ENCODE assay signal across 8 mouse cellular contexts in genomic region chr13:99513138-99513537, GRCm38 (mm10). TPM values are rescaled to one million over a fixed set of nuclear protein-coding genes. Genes with fewer than 3 reads are reported as not detected.
DNase-seq lines count a peak whose midpoint lies in the region; ATAC-seq lines count a peak whose summit lies in the region.

No protein-coding gene starts in this region.

- peak overlapping the region; percentile 17; the same call in 1 of the 2 replicates for H3K4me3 ChIP-seq in embryonic facial prominence, embryonic 12.5 days
- peak overlapping the region; percentile 78; the same call in 1 of the 2 replicates for H3K4me3 ChIP-seq in heart, embryonic 13.5 days

- H3K9me3 ChIP-seq in embryonic facial prominence, embryonic 12.5 days, result no peaks in the 10 kb centered on the region
- H3K9me3 ChIP-seq in heart, embryonic 13.5 days, result no peaks in the 10 kb centered on the region

- H3K4me1 ChIP-seq in embryonic facial prominence, embryonic 12.5 days, result peaks cover 9% of the 10 kb centered on the region; the same call in 1 of the 2 replicates
- peaks cover 50% of the 10 kb centered on the region for H3K4me1 ChIP-seq in heart, embryonic 13.5 days

- ATAC-seq in embryonic facial prominence, embryonic 12.5 days (ENCODE audit: insufficient number of reproducible peaks, insufficient read depth, low FRiP score, low TSS enrichment), result no peak
- ATAC-seq in heart, embryonic 13.5 days (ENCODE audit: extremely low read depth, insufficient number of reproducible peaks, low FRiP score, low TSS enrichment), result no peak
- ATAC-seq in megakaryocyte, adult 5-6 weeks (ENCODE audit: poor library complexity, severe bottlenecking), result no peak

- H3K36me3 ChIP-seq in embryonic facial prominence, embryonic 12.5 days, result peaks cover 2% of the 10 kb centered on the region; the same call in 1 of the 2 replicates
- H3K36me3 ChIP-seq in heart, embryonic 13.5 days, result peaks cover 12% of the 10 kb centered on the region

- 0 out of 2 replicates have a peak overlapping the region, but pooled peaks have one; percentile 50 for H3K27ac ChIP-seq in embryonic facial prominence, embryonic 12.5 days
- peak overlapping the region; percentile 48; the same call in 1 of the 2 replicates for H3K27ac ChIP-seq in heart, embryonic 13.5 days (replicated peaks)

- DNase-seq in 3134 (ENCODE audit: extremely low read depth, insufficient read length, low spot score), result peak; percentile 27
- DNase-seq in adrenal gland, adult 2 months, result peak; percentile 85
- peak; percentile 53 for DNase-seq in kidney, postnatal 14 days
- DNase-seq in lung, postnatal 25 days (ENCODE audit: low spot score), result peak; percentile 38
- DNase-seq in right cerebral cortex, postnatal 25 days, result peak; percentile 53

- peak overlapping the region; percentile 90 for H3K4me2 ChIP-seq in embryonic facial prominence, embryonic 12.5 days (replicated peaks)
- H3K4me2 ChIP-seq in heart, embryonic 13.5 days, result peak overlapping the region; percentile 84

- no peaks in the 10 kb centered on the region for H3K27me3 ChIP-seq in embryonic facial prominence, embryonic 12.5 days
- H3K27me3 ChIP-seq in heart, embryonic 13.5 days (replicated peaks), result no peaks in the 10 kb centered on the region

- no peak overlapping the region for H3K9ac ChIP-seq in embryonic facial prominence, embryonic 12.5 days
- peak overlapping the region; percentile 41 for H3K9ac ChIP-seq in heart, embryonic 13.5 days

- WGBS in embryonic facial prominence, embryonic 12.5 days, result 9% methylated on average over 7 of the region's 7 CpGs
- WGBS in heart, embryonic 13.5 days, result 7% methylated on average over 7 of the region's 7 CpGs

RNA-seq across cellular contexts. Expression of gene Map1b, which starts 3.2 kb away (rescaled TPM):
- total RNA-seq in adrenal gland, adult 2 months (2021), result 100 to 1,000 TPM; 107 to 110 TPM
- 2.4 and 4.0 TPM in 2 replicates for polyA plus RNA-seq in adrenal gland, adult 2 months (2012; rRNA removed)
- polyA plus RNA-seq in embryonic facial prominence, embryonic 12.5 days (2016; fragmentation: Nextera tagmentation; extraction: Ambion mirVana), result 272 and 301 TPM in 2 replicates
- polyA plus RNA-seq in heart, embryonic 13.5 days (2015; fragmentation: Nextera tagmentation; extraction: Ambion mirVana), result 111 and 116 TPM in 2 replicates
- 0.07 TPM in 2 replicates for total RNA-seq in megakaryocyte, adult 5-6 weeks (2015)
- 0.11 TPM in 1 of 2 replicates, not detected in the other for total RNA-seq in megakaryocyte, adult 5-6 weeks (2017)

Comparison
In these comparisons a context has a peak if more than half of its experiments do, and no peak if none do; other contexts are left out.
1. DNase-seq: peak in every context shown above with its lines; median percentile 85 in adrenal gland, adult 2 months; 53 in kidney, postnatal 14 days; 53 in right cerebral cortex, postnatal 25 days; 38 in lung, postnatal 25 days; 27 in 3134.
2. RNA of gene Map1b, which starts 3.2 kb away (polyA plus RNA-seq): 272 to 301 TPM in embryonic facial prominence, embryonic 12.5 days and 111 to 116 TPM in heart, embryonic 13.5 days; 2.4 to 4.0 TPM in adrenal gland, adult 2 months; every median in the first group is over 10 times any median in the second.